Mouse (Mus musculus) bone marrow, adult 2 months (tissue): Measurements from ENCODE around the gene Slc51a.

Experiments
- CTCF ChIP-seq: fragments of 200-500 bp; IDR thresholded peaks from 2 replicates; pipeline ENCODE4 v1.5.1; 2011; ENCODE audit warnings: low read length, control low read depth; ENCODE audit not compliant: control insufficient read depth, insufficient read depth
- POLR2A ChIP-seq: fragments of 200-500 bp; IDR thresholded peaks from 2 replicates; pipeline ENCODE4 v1.6.1; 2011; ENCODE audit warnings: low read depth, mild to moderate bottlenecking, control low read depth, low read length, borderline replicate concordance; ENCODE audit not compliant: control insufficient read depth

- no peak for TF ChIP-seq CTCF
- no peak for TF ChIP-seq POLR2A
Measured at GRCm38 (mm10) chr16:32487234-32488111, at the start of gene Slc51a.
